Comparison of ENCODE assay signal across 8 mouse cellular contexts in genomic region chr3:145758561-145759378, GRCm38 (mm10). TPM values are rescaled to one million over a fixed set of nuclear protein-coding genes. Genes with fewer than 3 reads are reported as not detected.
A peak's percentile ranks its signal among the peaks of the same experiment; 100 is the strongest.
DNase-seq lines count a peak whose midpoint lies in the region; ATAC-seq and TF ChIP-seq lines count a peak whose summit lies in the region.

Gene Ddah1, plus strand, starts transcription at chr3:145758675.

- H3K27ac ChIP-seq in gastrocnemius, adult 2 months, result peak within 1 kb of the TSS; percentile 81
- H3K27ac ChIP-seq in hindbrain, embryonic 14.5 days, result peak within 1 kb of the TSS; percentile 86

- DNase-seq in adrenal gland, adult 18-20 months (ENCODE audit: low spot score in 2 of 2), result peak; percentile 62 to 65
- peak; percentile 70 to 71 for DNase-seq in cerebellum, postnatal 36 days
- peak; percentile 87 for DNase-seq in gastrocnemius, adult 2 months
- DNase-seq in hindbrain, embryonic 14.5 days (ENCODE audit: low spot score), result peak; percentile 80
- DNase-seq in left cerebral cortex, adult 18-20 months (ENCODE audit: low spot score in 2 of 2), result peak; percentile 58 to 71
- peak; percentile 43 for DNase-seq in lung, postnatal 25 days (ENCODE audit: low spot score)
- DNase-seq in right cerebral cortex, postnatal 14 days, result peak; percentile 63
- no peak for DNase-seq in thymus, postnatal 14 days

- peak; percentile 94 for ATAC-seq in hindbrain, embryonic 14.5 days (ENCODE audit: low FRiP score)

- peak within 1 kb of the TSS; percentile 87 for H3K4me3 ChIP-seq in gastrocnemius, adult 2 months
- H3K4me3 ChIP-seq in hindbrain, embryonic 14.5 days (replicated peaks; ENCODE audit: low read length), result peak within 1 kb of the TSS; percentile 66

- H3K4me1 ChIP-seq in hindbrain, embryonic 14.5 days (replicated peaks; ENCODE audit: control insufficient read depth, insufficient read depth, low read length), result peaks cover 12% of the 10 kb centered on the region; the same call in 1 of the 2 replicates

- H3K9ac ChIP-seq in hindbrain, embryonic 14.5 days, result peak within 1 kb of the TSS; percentile 90

- intact Hi-C loops in gastrocnemius, adult 2 months (cut with DNase I), result loop anchor here (10.0 kb wide), 1 partner anchor 146 kb away; no protein-coding TSS in a partner anchor

- no peaks in the 10 kb centered on the region for H3K27me3 ChIP-seq in hindbrain, embryonic 14.5 days (ENCODE audit: control insufficient read depth, insufficient read depth, low read length)

- peak within 1 kb of the TSS; percentile 98 for H3K4me2 ChIP-seq in hindbrain, embryonic 14.5 days (replicated peaks)

- no peaks in the 10 kb centered on the region for H3K9me3 ChIP-seq in hindbrain, embryonic 14.5 days (ENCODE audit: control insufficient read depth, low read length)

- under 1% methylated on average over 88 of the region's 97 CpGs for WGBS in hindbrain, embryonic 14.5 days

- no peaks in the 10 kb centered on the region for H3K36me3 ChIP-seq in hindbrain, embryonic 14.5 days (replicated peaks; ENCODE audit: control insufficient read depth, insufficient read depth)

- TF ChIP-seq CTCF in gastrocnemius, adult 2 months (IDR thresholded peaks at IDR 0.05), result no peak

RNA-seq across cellular contexts. Expression of gene Ddah1, which starts in this region (rescaled TPM):
- 1 to 10 TPM; 2.4 to 3.5 TPM for total RNA-seq in adrenal gland, adult 18-20 months (2021)
- total RNA-seq in gastrocnemius, adult 2 months (2021), result 1 to 10 TPM; 2.2 to 4.4 TPM
- polyA plus RNA-seq in hindbrain, embryonic 14.5 days (2014; fragmentation: Nextera tagmentation; extraction: Ambion mirVana), result 102 and 117 TPM in 2 replicates
- total RNA-seq in left cerebral cortex, adult 18-20 months (2021), result 10 to 100 TPM; 54.7 to 57.8 TPM

Comparison
In these comparisons a context has a peak if more than half of its experiments do, and no peak if none do; other contexts are left out.
1. RNA of gene Ddah1 (total RNA-seq): 54.7 to 57.8 TPM in left cerebral cortex, adult 18-20 months; 2.2 to 4.4 TPM in gastrocnemius, adult 2 months and 2.4 to 3.5 TPM in adrenal gland, adult 18-20 months; every median in the first group is over 10 times any median in the second.